Mouse (Mus musculus) bone marrow macrophage, adult 2 months (primary cell): Measurements from ENCODE around the gene Lgi4. TPM values are rescaled to one million over a fixed set of nuclear protein-coding genes. Genes with fewer than 3 reads are reported as not detected.
A peak's percentile ranks its signal among the peaks of the same experiment; 100 is the strongest.

Experiments used
- H3K27ac ChIP-seq: 2 replicates; pipeline ENCODE4 v1.5.1; 2012; ENCODE audit warnings: low read depth, low read length; ENCODE audit not compliant: insufficient read depth
- H3K4me1 ChIP-seq: 2 replicates; pipeline ENCODE4 v1.6.1; 2012; ENCODE audit warnings: low read length; ENCODE audit not compliant: control insufficient read depth, insufficient read depth
- H3K4me3 ChIP-seq: 2 replicates; pipeline ENCODE4 v1.5.1; 2012; ENCODE audit warnings: mild to moderate bottlenecking, low read length, moderate library complexity; ENCODE audit not compliant: insufficient read depth
- CTCF ChIP-seq: IDR thresholded peaks from 2 replicates; pipeline ENCODE4 v1.5.1; 2012; ENCODE audit warnings: low read depth, mild to moderate bottlenecking, low read length, moderate library complexity
- POLR2A ChIP-seq: IDR thresholded peaks from 2 replicates; pipeline ENCODE4 v1.6.1; 2012; ENCODE audit warnings: mild to moderate bottlenecking, low read depth, low read length, borderline replicate concordance
- polyA plus RNA-seq: library from polyadenylated mRNA; stranded (reverse); fragments of >200 nt; gene quantifications from 2 replicates; pipeline ENCODE4 v1.2.4, GENCODE M21; 2012; ENCODE audit not compliant: missing spikeins, insufficient read depth, insufficient read length

Gene Lgi4
- polyA plus RNA-seq, 1 experiment = 0.78 TPM

- no peak for TF ChIP-seq POLR2A
- no peak for TF ChIP-seq CTCF
- no peaks in the 10 kb centered on the region for H3K4me1 ChIP-seq
- no peak overlapping the region for H3K4me3 ChIP-seq
- no peak overlapping the region for H3K27ac ChIP-seq
Observed at GRCm38 (mm10) chr7:31073546-31073945, 14.4 kb downstream of the Lgi4 start.

DNA sequence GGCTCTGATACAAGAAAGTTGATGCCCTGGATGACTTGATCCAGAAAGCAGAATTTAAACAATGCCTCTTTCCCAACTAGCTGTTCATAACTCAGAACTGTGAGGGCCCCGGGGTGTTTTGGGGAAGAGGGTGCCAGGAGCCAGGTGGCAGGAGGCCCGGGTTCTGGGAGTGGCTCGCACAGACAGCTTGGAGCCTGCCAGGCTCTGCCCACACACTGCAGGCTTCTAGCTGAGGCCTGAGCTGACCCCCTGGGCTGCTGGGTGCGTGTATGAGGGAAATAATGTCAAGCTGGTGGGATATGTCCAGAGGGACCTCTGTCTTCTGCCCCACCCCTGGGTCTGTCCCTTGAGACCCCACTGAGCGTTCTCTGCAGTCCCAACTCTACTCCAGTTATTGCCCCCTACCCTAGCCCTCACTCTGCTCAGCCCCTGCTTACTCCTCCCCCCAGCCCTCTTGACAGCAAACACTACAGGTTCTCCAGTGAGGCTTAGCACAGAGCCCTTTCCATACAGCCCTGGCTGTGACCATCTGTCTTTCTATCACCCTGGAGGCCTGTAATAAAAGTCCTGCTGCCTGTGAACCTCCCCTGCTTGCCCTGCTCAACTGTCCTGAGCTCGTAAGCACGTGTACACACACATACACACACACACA lies 15.0 kb downstream of the Lgi4 start:
- Histone ChIP-seq H3K27ac (no peak overlapping the region), H3K4me3 (no peak overlapping the region), H3K4me1 (no peaks in the 10 kb centered on the region)
- TF ChIP-seq POLR2A (no peak), CTCF (no peak)

DNA sequence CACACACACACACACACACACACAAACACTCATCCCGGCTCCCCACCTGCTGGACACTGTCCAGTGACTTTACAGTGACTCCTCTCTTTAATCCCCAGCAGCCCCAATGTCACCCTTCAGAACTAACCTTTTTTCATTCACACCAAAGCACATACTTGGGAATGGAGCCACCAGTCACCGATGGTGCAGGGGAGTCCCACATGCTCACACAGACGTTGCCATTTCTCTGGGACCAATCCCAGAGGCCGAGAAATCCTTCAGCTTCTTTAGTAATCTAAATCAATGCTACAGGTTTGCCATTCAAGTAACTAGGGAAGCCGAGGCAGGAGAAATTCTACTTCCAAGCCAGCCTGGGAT lies 15.5 kb downstream of the Lgi4 start:
- Histone ChIP-seq H3K4me3 (no peak overlapping the region), H3K4me1 (no peaks in the 10 kb centered on the region), H3K27ac (no peak overlapping the region)
- TF ChIP-seq CTCF (no peak), POLR2A (no peak)

- Histone ChIP-seq H3K4me1 (no peaks in the 10 kb centered on the region), H3K4me3 (no peak within 1 kb of the TSS), H3K27ac (no peak within 1 kb of the TSS)
- TF ChIP-seq CTCF (no peak), POLR2A (no peak)
Observed at GRCm38 (mm10) chr7:31076492-31076891, 17.4 kb downstream of the Lgi4 start, which contains the start of gene Fxyd3. Gene Fxyd3, minus strand, starts transcription at chr7:31076704.

GRCm38 (mm10) chr7:31077470-31077869 lies 18.3 kb downstream of the Lgi4 start:
- Histone ChIP-seq H3K4me3 (no peak overlapping the region), H3K27ac (no peak overlapping the region)
- no peak for TF ChIP-seq POLR2A
- TF ChIP-seq CTCF = no peak

GRCm38 (mm10) chr7:31077885-31078445 lies 18.8 kb downstream of the Lgi4 start:
- no peaks in the 10 kb centered on the region for H3K4me1 ChIP-seq
- no peak overlapping the region for H3K27ac ChIP-seq
- no peak overlapping the region for H3K4me3 ChIP-seq
- TF ChIP-seq CTCF (peak; percentile 68), POLR2A (no peak)

More at GRCm38 (mm10) chr7:31077470-31077869, 18.3 kb downstream of the Lgi4 start:
- H3K4me1 ChIP-seq = no peaks in the 10 kb centered on the region

GRCm38 (mm10) chr7:31079670-31080069 lies 20.5 kb downstream of the Lgi4 start:
- no peak overlapping the region for H3K27ac ChIP-seq
- H3K4me1 ChIP-seq = no peaks in the 10 kb centered on the region
- H3K4me3 ChIP-seq = no peak overlapping the region
- TF ChIP-seq CTCF (no peak), POLR2A (no peak)

- no peak for TF ChIP-seq POLR2A
- TF ChIP-seq CTCF = no peak
- H3K27ac ChIP-seq = no peak overlapping the region
- peaks cover 2% of the 10 kb centered on the region; the same call in 1 of the 2 replicates for H3K4me1 ChIP-seq
- H3K4me3 ChIP-seq = no peak overlapping the region
Observed at GRCm38 (mm10) chr7:31080611-31081010, 21.5 kb downstream of the Lgi4 start.

DNA sequence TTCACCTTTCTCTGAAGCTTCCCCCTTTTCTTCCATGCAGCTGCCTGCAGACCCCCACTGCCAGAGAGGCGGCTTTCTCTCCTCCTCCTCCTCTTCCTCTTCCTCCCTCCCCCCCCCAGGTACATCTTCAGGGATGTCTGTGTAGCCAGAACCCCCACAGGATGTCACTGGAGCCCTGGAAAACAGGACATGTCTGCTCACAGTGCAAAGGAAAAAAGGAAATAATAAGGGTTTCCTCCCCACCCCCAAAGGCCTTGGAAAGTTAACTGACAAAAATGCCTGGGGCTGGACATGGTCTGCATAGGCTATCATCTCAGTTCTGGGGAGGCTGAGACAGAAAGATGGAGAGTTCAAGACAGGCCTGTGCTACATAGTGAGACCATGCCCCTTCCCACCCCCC lies 22.0 kb downstream of the Lgi4 start:
- Histone ChIP-seq H3K4me1 (peaks cover 2% of the 10 kb centered on the region; the same call in 1 of the 2 replicates), H3K4me3 (no peak overlapping the region), H3K27ac (no peak overlapping the region)
- TF ChIP-seq CTCF (no peak), POLR2A (no peak)

DNA sequence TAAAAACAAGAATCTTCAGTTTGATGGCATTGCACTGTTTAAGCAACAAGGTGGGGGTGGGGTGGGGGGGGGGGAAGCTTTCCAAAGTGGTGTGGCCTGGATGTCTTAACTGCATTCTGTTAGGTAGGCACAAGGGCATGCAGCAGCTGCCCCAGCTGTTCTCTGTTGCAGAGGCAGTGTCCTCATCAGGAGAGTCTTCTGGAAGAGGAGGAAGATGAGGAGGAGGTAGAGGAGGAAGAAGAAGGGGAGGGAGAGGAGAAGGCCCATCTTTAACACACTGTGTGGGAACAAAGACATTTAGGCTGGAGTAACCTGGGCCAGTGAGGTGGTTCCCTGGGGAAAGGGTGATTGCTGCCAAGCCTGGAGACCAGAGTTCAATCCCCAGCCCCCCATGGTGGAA lies 23.0 kb downstream of the Lgi4 start:
- TF ChIP-seq POLR2A (no peak), CTCF (no peak)
- Histone ChIP-seq H3K27ac (no peak overlapping the region), H3K4me3 (no peak overlapping the region), H3K4me1 (peaks cover 5% of the 10 kb centered on the region)
